Mouse (Mus musculus) hematopoietic stem cell, adult 5-6 weeks (primary cell): ENCODE measurements around the gene Eif3k. TPM values are rescaled to one million over a fixed set of nuclear protein-coding genes. Genes with fewer than 3 reads are reported as not detected.

Experiments used
- ATAC-seq, 2 experiments: fragments of 125-278 bp in 1 of 2; replicated peaks in 1 of 2; 2 replicates each; pipeline ENCODE4 v1.8.0; 2016 to 2017; ENCODE audit warnings: inconsistent platforms in 2 of 2, mild to moderate bottlenecking in 2 of 2, moderate number of reproducible peaks in 2 of 2, low read depth in 1 of 2, moderate TSS enrichment in 1 of 2; ENCODE audit not compliant: low FRiP score in 2 of 2, poor library complexity in 2 of 2, severe bottlenecking in 2 of 2, insufficient read depth in 1 of 2, low TSS enrichment in 1 of 2
- total RNA-seq: library from RNA; stranded (forward); fragments of 172-1452, 232-1000 nt; gene quantifications from 2 replicates; pipeline ENCODE4 v1.2.3, GENCODE M21; 2017

Gene Eif3k
- total RNA-seq, result 321 and 414 TPM in 2 replicates

DNA sequence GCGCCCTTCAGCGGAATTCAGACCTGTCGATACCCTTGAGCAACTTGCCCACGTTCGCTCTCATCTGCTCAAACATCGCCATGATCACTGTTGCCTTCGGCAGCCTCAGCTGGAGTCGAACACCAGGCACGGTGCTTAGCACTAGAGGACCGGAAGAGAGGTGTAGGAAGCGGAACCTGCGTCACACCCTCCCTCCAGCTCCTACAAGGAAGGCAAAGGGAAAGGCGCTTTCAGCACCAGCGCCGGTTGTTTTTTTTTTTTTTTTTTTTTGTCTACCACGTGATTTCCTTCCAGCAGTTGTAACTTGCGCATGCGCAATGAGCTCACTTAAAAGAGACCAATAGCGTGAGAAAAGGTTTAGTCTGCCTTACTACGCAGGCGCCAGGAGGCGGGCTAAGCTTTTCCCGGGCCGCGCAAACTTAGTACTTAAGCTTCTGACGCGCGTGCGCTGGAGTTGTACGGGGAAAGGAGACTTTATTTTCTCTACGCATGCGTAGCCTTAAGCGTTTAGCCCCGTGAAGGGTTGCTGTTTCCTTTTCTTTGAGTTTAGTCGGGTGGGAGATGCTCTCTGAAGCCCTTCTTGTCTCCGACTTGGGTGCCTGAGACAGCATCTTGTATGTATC lies at the start of gene Eif3k, which contains the start of gene Map4k1:
Gene Eif3k (minus strand): TSS at position 214 of the 623 bp plus-strand sequence.
Gene Map4k1 (plus strand): TSS at position 400 of the 623 bp plus-strand sequence.
- ATAC-seq, result peak; percentile 91 to 93

DNA sequence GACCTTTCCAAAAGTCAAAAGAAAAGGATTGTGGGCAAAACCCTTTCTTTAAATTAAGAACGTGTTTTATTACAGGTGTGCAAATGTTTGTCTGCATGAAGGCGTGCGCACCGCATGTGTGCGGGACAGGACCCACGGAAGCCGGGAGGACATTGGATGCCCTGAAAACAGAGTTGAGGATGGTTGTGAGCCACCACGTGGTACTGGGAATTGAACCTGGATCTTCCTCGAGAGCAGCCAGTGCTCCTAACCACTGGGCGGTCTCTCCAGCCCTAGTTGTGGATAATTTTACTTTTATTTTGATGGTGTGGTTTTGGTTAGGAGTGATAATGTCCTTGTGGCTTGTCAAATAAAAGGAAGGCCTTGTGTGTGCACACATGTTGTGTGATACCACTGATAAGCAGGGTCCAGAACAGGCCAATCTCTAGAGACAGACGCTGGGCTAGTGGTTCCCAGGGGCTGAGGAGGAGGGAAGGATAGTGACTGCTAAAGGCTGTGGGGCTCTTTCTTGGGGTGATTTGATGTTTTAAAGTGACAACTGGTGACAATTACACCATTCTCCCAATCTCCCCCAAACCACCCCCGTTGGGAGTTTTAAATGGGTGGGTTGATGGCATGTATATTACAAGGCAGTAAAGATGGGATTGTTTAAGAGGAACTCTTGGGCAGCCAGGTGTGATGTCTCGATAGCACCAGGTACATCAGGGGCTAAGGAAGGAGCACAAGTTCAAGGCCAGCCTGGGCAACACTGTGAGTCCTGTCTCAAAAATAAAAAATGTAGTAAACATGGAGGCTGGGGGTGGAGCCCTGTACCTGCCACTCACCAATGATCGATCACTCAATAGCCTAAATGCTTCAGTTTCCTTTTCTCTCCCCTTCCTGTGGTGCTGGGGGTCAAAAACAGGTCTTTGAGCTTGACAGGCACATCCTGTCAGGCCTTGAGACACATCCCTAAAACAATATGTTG lies 48.3 kb upstream of the Eif3k start:
- ATAC-seq, result peak; percentile 47 to 78; a peak in 1 of 4 replicates

DNA sequence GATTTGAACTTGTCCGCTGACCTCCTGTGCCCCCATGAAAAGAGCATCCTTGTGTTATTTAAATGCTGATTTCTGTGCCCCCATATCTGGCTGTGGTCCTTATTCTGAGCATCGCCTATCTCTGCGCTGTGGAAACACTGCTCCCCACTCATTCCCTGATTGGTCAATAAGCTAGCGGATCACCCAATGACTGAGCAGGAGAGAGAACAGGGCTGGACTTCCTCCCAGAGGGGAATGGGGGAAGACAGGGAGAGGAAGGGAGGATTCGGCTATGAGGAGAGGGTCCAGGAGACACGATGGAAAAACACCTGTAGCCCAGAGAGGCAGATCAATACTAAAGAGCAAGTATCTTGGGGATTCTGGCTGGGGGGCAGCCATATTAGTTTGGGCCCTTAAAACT lies 47.1 kb upstream of the Eif3k start:
- no peak for ATAC-seq

DNA sequence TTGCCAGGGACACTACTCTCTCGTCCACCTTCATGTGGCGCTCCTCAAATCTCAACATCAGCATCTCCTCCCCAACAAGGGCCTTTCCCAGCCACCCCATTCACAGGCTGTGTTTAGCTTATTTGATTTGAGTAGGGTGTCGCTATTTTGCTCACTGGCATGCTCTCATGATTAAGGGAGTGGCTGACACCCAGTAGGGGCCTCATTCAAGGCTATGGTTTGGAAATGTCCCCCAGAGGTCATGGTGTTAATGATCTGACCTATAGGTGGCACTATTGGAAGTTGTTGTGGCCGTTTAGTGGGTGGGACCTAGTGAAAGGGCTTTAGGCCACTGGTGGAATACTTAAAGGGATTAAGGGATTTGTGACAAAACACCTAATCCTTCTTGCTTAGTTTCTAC lies 45.1 kb upstream of the Eif3k start:
- ATAC-seq, result no peak

DNA sequence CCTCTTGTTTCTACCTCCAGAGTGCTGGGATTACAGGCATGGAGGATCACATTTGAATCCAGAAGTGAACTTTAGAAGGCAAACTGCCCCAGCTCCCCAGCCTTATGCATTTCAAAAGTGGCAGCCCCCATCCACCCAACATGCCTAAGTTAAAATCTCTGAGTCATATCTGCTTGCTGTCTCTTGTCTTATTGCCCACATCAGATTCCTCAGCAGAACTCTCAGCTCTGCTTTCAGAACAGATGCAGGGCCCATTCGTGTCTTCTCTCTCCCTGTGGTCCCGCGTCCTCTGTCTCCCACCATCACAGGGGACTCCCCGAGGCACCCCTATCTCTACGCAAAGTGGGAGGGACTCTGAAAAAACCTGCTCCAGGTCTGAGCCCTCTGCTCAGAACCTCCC lies 44.5 kb upstream of the Eif3k start:
- no peak for ATAC-seq

DNA sequence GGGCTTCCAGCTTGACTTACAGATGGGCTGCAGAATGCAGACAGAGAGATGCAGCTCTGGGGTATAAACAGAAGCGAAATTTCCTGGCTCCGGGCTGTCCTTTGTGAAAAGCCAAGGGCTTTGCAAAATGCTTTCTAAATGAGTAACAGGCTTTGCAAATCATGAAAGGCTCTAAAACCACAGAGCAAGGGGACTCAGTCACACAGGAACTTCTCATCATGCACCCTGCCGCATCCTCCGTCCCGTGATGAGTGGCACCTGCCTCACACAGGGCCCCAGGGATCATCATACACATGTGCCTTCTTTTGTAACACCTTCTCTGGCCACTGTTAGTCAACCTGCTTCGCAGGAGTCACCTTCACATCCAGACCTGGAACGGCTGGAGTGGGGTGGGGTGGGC lies 43.9 kb upstream of the Eif3k start:
- no peak for ATAC-seq

DNA sequence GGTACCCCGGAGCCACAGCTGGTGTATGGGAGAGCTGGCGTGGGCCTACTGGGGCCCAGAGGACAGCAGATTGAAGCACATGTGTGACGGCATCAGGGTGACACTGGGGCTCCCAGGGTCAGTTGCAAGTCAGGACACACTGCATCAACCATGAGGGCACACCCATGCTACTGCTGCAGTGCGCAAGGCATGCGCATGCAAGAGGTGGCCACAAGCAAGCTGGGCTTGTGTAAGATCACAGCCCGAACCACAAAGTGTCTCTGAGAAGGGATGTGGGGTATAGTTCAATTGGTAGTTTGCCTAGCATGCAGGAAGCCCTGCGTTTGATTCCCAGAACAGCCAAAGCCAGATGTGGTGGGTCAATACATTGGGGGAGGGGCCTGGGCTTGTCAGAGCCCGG lies 41.9 kb upstream of the Eif3k start:
- peak in 1 of 2 experiments; percentile 44; a peak in 1 of 4 replicates for ATAC-seq

DNA sequence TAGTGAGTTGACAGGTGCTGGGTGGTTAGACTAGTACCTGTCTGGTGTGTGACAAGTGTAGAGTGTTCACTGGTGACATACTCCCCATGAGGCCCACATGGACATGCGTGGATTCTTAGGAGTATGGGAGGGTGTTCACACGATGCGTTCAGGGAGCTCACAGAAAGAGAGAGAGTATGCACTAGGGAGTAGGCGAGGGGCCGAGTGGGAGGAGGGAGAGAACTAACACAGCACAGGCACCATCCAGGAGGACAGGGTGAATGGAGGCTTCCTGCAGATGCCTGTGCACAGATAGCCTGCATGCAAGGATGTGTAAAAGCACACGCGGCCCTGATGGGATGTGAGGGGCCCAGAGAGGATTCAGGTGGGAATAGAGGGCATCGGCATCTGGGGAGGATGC lies 40.8 kb upstream of the Eif3k start:
- ATAC-seq, result no peak

DNA sequence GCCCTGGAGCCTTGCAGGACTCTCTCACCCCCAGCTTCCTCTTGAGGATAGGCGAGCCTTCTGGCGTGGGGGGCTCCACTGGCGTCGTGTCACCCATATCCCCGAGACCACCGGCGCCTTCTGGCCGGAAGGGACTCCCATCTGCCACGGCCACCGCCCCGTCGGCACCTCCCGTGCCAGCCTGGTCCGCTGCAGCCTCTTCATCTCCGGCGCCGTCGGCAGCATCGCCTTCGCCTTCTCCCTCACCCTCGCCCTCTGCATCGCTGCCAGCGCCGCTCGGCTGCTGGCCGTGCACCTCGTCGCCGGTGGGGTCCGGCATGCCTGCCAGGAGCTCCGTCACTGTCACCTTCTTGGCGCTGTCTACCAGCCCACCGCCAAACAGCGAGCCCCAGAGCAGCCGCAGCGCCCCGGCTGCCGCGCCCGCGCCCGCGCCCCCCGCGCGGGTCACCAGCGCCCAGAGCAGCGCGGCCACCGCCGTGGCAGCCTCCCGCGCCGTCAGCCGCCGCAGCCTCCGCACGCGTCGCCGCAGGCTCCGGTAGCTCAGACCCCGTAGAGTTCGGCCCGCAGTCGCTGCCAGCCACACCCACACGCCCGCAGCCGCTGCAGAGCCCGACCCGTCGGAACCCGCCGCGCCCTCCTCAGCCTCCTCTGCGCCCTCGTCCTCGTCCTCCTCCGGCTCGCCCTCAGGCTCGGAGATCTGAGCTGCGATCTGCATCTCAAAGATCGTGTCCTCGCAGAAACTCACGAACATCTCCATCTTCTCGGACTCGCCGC lies 38.0 kb upstream of the Eif3k start:
- 0 out of 4 replicates have a peak, but pooled peaks of 1 of the 2 experiments have one; percentile 24 for ATAC-seq

DNA sequence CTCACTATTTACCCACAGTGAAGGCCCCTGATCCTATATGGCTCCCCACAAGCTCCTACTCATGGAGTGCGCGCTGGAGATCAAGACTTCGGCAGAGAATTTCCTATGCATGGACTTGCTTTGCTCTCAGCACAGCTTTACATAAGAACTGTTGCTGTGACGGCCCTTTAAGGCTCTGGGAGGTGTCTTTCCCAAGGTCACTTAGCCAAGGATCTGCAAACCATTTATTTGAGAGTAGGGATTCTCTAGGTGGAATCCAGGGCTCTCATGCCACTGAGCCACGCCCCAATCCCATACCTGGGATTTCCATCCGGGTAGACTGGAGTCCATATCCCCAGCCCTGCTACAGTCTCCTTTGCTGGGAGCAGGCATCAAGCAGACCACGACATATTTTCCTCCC lies 35.6 kb upstream of the Eif3k start:
- no peak for ATAC-seq

DNA sequence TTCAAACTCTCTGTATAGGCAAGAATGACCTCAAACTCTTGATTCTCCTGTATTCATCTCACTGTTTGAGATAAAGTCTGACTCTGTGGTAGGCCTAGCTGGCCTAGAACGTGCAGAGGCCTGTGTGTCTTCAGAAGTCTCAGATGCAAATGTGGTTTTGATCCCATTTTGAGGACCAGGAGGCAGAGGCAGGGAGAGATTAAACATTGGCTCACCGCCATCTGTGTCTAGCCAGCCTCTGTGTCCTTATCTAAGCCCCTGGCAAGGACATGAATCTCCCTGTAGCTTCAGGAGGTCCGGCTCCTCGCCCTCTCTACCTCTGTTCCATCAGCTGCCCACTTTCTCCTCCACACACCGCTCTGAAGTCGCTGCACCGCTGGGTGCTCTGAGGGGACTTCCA lies 34.8 kb upstream of the Eif3k start:
- ATAC-seq, result no peak

DNA sequence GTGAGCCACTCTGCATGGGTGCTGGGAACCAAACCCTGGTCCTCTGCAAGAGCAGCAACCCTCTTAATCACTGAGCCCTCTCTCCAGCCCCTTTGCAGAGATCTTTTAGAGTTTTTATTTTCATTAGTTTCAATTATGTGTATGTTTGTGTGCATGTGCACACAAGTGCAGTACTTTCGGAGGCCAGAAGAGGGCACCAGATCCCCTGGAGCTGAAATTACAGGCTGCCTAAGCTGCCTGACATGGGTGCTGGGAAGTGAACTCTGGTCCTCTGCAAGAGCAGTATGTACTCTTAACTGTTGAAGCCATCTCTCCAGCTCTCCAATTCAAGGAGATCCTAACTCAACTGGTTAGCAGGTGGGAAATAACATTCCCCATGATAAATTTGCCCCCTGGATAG lies 33.3 kb upstream of the Eif3k start:
- ATAC-seq, result no peak

DNA sequence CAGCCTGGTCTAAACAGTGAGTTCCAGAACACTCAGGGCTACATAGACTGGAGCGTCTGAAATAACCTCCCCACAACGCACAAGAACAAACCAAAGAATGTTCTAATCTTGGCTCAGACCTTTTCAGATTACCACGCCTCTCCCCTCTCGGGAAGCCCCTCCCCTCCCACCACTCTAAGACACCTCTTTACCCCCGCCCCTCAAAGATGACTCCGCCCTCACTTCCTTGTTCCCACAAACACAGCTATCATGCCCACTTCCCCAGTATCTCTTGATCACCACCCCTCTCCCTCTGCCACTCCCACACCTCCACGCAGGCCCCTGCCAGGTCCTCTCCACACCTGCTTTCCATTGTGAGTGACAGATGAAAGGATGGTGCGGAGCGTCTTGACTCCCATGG lies 27.1 kb upstream of the Eif3k start:
- peak; percentile 14 to 42; a peak in 2 of 4 replicates for ATAC-seq

DNA sequence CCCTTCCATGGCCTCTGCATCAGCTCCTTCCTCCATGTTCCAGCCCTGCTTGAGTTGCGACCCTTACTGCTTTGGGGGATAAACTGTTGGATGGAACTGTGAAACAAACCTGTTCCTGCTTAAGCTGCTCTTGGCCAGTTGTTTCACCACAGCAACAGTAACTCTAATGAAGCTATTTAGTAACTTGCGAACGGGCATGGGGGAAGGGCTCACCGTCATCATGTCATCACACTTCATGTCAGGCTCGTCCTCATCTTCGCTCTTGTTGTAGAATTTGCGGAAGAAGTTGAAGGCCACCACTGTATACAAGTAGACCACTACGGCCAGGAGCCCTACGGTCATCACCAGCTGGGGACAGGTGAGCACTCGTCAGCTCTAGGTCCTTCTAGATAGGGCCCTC lies 26.5 kb upstream of the Eif3k start:
- ATAC-seq, result peak in 1 of 2 experiments; percentile 30; a peak in 1 of 4 replicates

DNA sequence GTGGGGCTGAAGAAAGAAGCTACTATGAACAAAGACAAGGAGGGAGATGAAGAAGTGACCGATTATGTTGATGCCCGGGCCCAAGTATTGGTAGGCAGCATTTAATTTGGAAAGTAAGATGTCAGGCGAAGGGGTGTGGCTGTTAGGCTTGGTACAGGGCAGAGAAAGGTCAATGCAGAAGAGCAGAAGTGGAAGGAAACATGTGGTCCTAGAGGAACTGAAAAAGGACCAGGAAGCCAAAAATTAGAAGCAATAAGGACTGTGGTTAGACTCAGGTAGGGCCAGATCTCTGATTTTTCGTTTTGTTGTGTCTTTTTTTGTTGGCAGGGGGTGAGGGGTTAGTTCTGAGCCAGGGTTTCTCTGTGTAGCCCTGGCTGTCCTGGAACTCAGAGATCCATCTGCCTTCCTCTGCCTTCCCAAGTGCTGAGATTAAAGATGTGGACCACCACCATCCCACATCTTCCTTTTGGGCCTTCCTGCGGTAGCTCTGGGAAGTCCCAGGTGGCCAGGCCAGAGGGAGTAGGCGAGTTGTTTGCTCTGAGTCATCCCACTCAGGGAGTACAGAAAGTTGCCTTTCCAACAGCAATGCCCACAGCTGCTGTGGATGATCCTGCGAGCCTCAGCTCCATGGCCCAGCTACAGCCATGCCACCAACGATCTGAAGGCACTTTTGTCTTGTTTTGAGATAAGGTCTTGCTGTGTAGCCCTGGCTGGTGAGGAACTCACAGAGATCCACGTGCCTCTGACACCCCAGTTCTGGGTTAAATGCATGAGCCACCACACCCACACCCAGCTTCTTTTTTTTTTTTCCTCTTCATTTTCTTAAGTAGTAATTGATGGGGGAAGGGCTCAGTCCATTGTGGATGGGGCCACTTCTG lies 25.8 kb upstream of the Eif3k start:
- ATAC-seq, result no peak; a peak in 1 of 4 replicates

DNA sequence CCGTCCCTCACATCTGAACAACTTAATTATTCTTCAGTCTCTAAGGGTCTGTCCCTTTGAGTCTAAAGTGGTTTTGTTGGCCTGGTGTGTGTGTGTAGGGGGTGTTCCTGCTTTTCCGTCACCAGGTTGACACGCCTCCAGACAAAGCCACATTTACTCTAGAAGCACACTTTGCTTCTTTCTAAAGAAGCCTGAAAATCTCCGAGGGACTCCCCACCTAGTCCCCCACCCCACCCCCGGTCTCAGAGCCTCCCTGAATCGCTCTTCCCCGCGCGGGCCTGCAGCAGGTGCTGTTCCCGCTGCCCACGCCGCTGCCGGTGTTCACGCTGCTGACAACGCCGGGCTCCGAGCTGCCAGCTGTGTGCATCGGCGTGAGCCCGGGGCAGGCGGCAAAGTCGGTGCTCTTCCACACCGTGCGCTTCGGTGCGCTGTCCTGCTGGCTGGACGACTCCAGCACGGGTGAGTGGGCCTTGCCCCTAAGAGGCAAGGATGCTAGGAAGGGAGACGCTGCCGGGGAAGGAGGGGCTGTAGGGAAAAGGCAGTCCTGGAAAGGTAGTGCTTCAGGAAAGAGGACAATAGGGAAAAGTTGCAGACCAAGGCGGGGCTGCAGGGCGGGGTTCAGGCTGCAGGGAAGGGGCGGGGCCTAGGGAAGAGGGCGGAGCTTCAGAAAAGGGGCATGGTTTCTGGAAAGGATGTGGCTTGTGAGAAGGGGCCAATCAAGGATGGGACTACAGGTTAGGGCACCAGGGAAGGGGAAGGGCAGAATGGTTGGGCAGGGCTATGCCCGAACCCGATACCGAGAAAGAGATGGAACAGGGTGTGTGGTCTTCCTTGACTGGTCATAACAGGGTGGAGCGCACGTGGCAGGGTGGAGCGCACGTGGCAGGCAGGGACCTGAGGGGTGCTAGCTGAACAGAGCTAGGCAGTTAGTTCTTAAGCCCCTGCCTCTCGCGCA lies 19.3 kb upstream of the Eif3k start:
- peak; percentile 86 to 94 for ATAC-seq
